Mouse (Mus musculus) spleen, adult 2 months (tissue): Measurements from ENCODE around the gene Ccm2l.

Source experiments
- CTCF ChIP-seq: fragments of 200-500 bp; IDR thresholded peaks from 2 replicates; pipeline ENCODE4 v1.5.1; 2011; ENCODE audit warnings: mild to moderate bottlenecking, inconsistent platforms; ENCODE audit not compliant: insufficient read depth, insufficient read length, insufficient replicate concordance; ENCODE audit errors: extremely low read depth
- POLR2A ChIP-seq: fragments of 200-500 bp; IDR thresholded peaks from 2 replicates; pipeline ENCODE4 v1.6.1; 2011; ENCODE audit warnings: low read depth, low read length, inconsistent platforms

DNA sequence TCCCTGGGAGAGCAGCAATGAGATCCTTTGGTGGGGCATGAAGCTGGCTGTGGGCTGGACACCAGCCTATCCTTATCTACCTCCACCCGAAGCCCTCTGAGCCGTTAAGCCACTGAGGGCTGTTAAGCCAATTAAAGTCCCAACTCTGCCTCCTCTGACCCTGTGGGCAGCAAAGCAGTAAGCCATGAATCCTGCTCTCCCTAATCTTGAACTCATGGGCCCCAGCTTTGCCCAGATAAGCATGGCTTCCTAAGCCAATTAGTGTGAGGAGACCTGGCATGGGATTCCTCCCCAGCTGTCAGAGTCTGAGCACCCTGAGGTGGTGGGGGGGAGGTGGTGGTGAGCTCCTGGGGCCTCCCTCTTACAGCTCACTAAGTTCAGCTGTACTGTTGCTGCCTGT lies 29.1 kb upstream of the Ccm2l start:
- TF ChIP-seq POLR2A (no peak), CTCF (no peak)
